Mouse (Mus musculus) liver, embryonic 14.5 days (tissue): ENCODE data around the gene Usp44. TPM values are rescaled to one million over a fixed set of nuclear protein-coding genes. Genes with fewer than 3 reads are reported as not detected.

Source experiments
- ATAC-seq: fragments of 200-750 bp; cut with Nextera tagmentation; 2 replicates; pipeline ENCODE4 v1.8.0; 2017; ENCODE audit warnings: moderate number of reproducible peaks, mild to moderate bottlenecking, moderate library complexity; ENCODE audit not compliant: insufficient read depth
- DNase-seq, 3 experiments: peaks; one replicate each; pipeline ENCODE4 v3.0.0-alpha.2; 2012 to 2013; ENCODE audit warnings: low read depth in 3 of 3, low spot score in 3 of 3
- H3K27ac ChIP-seq: fragments of 300-500 bp; sonication (generic); 2 replicates; pipeline ENCODE4 v1.5.1; 2014; ENCODE audit warnings: moderate library complexity, mild to moderate bottlenecking, control low read depth, inconsistent platforms
- H3K27me3 ChIP-seq: fragments of 300-500 bp; sonication (generic); 2 replicates; pipeline ENCODE4 v1.6.1; 2014; ENCODE audit warnings: mild to moderate bottlenecking, low read length, moderate library complexity; ENCODE audit not compliant: control insufficient read depth, insufficient read depth
- H3K36me3 ChIP-seq: fragments of 300-500 bp; sonication (generic); replicated peaks from 2 replicates; pipeline ENCODE4 v1.6.1; 2014; ENCODE audit warnings: low read depth; ENCODE audit not compliant: control insufficient read depth, insufficient read depth
- H3K4me1 ChIP-seq, 2 experiments: fragments of 200-500 bp in 1 of 2; fragments of 300-500 bp in 1 of 2; sonication (generic) in 1 of 2; replicated peaks; 2 replicates each; pipeline ENCODE4 v1.6.1; 2012 to 2014; ENCODE audit warnings: antibody characterized with exemption in 1 of 2, inconsistent platforms in 1 of 2, low read length in 1 of 2; ENCODE audit not compliant: control insufficient read depth in 2 of 2, insufficient read depth in 2 of 2
- H3K4me2 ChIP-seq: fragments of 300-500 bp; sonication (generic); 2 replicates; pipeline ENCODE4 v1.6.1; 2014; ENCODE audit warnings: low read depth, mild to moderate bottlenecking, control low read depth, moderate library complexity
- H3K4me3 ChIP-seq, 2 experiments: fragments of 200-500 bp in 1 of 2; fragments of 300-500 bp in 1 of 2; sonication (generic) in 1 of 2; 2 replicates each; pipeline ENCODE4 v1.5.1; 2012 to 2014; ENCODE audit warnings: low read depth in 2 of 2, low read length in 2 of 2, mild to moderate bottlenecking in 2 of 2, control low read depth in 1 of 2, inconsistent platforms in 1 of 2, moderate library complexity in 1 of 2; ENCODE audit not compliant: insufficient read depth in 1 of 2
- H3K9ac ChIP-seq: fragments of 300-500 bp; sonication (generic); replicated peaks from 2 replicates; pipeline ENCODE4 v1.6.1; 2014; ENCODE audit warnings: mild to moderate bottlenecking, control low read depth, moderate library complexity
- H3K9me3 ChIP-seq: fragments of 300-500 bp; sonication (generic); 2 replicates; pipeline ENCODE4 v1.6.1; 2016; ENCODE audit warnings: low read length, mixed read lengths; ENCODE audit not compliant: control insufficient read depth
- CTCF ChIP-seq: IDR thresholded peaks from 2 replicates; pipeline ENCODE4 v1.5.1; 2016; ENCODE audit warnings: antibody characterized with exemption, low read depth, control low read depth
- EP300 ChIP-seq: IDR thresholded peaks from 2 replicates; pipeline ENCODE4 v1.6.1; 2016; ENCODE audit warnings: antibody characterized with exemption, low read depth
- WGBS: fragments of 180-500 bp; shearing (Covaris S2); extraction: QIAGEN DNeasy Blood & Tissue Kit; methylation state at CpG from one replicate; pipeline ENCODE4 v1.1.7; 2014; ENCODE audit not compliant: insufficient replicate concordance; 5-methylcytosine and 5-hydroxymethylcytosine counted together
- polyA plus RNA-seq, 2 experiments: library from polyadenylated mRNA; depleted of rRNA in 1 of 2; stranded (reverse) in 1 of 2; unstranded in 1 of 2; fragments of >200 nt; fragmentation: Nextera tagmentation in 1 of 2; extraction: Ambion mirVana in 1 of 2; gene quantifications; 2 replicates each; pipeline versions ENCODE4 v1.2.1 to v1.2.3; 2012 to 2014

Gene Usp44
- polyA plus RNA-seq, 2 experiments = 1.5 TPM

DNA sequence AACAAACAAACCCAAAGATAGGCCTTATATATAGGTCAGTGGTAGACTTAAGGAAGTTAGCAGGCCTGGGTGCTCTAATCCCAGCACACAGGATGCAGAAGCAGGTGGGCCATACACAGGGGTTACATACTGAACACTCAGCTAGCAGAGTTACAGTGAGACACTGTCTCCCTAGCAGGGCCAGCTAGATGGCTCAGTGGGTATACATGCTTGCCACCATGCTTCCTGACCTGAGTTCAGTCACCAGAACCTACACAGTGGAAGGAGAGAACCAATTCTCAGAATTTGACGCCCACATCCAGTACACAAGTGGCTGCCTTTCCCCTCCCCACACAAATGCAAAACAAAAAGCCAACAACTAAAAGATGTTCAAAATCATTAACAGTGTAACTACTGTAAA is 45.4 kb downstream of the Usp44 start:
- Histone ChIP-seq H3K4me1 (no peaks in the 10 kb centered on the region; a peak in 1 of 4 replicates), H3K9ac (no peak overlapping the region), H3K9me3 (no peaks in the 10 kb centered on the region), H3K27ac (no peak overlapping the region), H3K4me2 (no peak overlapping the region), H3K36me3 (peaks cover 78% of the 10 kb centered on the region), H3K27me3 (no peaks in the 10 kb centered on the region), H3K4me3 (no peak overlapping the region)
- TF ChIP-seq EP300 (no peak), CTCF (no peak)
- ATAC-seq = no peak
- WGBS = 83% methylated on average over 1 of the region's 1 CpGs
- DNase-seq = no peak

DNA sequence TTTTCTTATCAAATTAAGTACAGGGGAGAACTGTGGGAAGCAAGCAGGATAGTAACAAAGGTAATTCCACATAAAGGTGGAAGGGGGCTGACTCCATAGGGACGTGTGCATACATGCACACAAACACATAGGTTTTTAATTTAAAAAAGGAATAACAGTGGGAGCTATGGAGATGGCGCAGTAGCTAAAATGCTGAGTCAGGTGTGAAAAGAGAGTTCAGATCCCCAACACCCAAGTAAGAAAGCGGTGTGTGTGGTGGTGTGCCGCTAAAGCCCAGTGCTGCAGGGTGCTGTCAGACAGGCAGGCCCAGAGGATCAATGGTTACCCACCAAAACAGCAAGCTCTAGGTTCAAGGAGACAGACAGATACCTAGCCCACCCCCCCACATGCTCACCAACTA is 47.4 kb downstream of the Usp44 start:
- no peak for TF ChIP-seq CTCF
- no peak for TF ChIP-seq EP300
- DNase-seq (no peak), ATAC-seq (no peak)
- Histone ChIP-seq H3K27ac (no peak overlapping the region), H3K27me3 (no peaks in the 10 kb centered on the region), H3K9ac (no peak overlapping the region), H3K36me3 (peaks cover 74% of the 10 kb centered on the region), H3K4me2 (no peak overlapping the region), H3K9me3 (no peaks in the 10 kb centered on the region), H3K4me3 (no peak overlapping the region), H3K4me1 (peaks cover 12 to 15% of the 10 kb centered on the region in 2 experiments)
- WGBS = 92% methylated on average over 4 of the region's 4 CpGs

DNA sequence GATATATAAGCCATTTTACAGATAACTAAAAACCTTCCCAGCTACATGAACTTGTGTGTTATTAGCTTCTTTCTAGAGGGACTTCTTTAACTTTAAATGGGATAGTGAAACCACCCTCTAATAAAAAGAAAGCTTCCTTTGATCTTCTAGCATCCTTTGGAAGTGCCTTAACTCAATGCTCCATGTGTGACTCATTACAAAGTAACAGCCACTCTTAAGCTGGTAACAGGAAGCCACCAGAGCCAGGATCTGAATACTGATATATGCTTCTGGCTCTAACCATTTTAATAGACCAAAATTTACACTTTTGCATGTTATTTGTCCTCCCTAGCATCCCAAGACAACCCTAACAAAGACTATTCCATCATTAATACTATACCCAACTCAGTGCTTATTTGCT is 50.6 kb downstream of the Usp44 start:
- no peaks in the 10 kb centered on the region for H3K9me3 ChIP-seq
- no peaks in the 10 kb centered on the region for H3K27me3 ChIP-seq
- TF ChIP-seq CTCF (no peak), EP300 (no peak)
- no peak overlapping the region for H3K9ac ChIP-seq
- H3K4me1 ChIP-seq = peaks cover 34% of the 10 kb centered on the region in 2 experiments
- ATAC-seq (no peak), DNase-seq (no peak)
- H3K36me3 ChIP-seq = peaks cover 80% of the 10 kb centered on the region
- no peak overlapping the region; the same call in 1 of the 2 replicates for H3K27ac ChIP-seq
- H3K4me3 ChIP-seq = no peak overlapping the region
- H3K4me2 ChIP-seq = peak overlapping the region; percentile 32; the same call in 1 of the 2 replicates

DNA sequence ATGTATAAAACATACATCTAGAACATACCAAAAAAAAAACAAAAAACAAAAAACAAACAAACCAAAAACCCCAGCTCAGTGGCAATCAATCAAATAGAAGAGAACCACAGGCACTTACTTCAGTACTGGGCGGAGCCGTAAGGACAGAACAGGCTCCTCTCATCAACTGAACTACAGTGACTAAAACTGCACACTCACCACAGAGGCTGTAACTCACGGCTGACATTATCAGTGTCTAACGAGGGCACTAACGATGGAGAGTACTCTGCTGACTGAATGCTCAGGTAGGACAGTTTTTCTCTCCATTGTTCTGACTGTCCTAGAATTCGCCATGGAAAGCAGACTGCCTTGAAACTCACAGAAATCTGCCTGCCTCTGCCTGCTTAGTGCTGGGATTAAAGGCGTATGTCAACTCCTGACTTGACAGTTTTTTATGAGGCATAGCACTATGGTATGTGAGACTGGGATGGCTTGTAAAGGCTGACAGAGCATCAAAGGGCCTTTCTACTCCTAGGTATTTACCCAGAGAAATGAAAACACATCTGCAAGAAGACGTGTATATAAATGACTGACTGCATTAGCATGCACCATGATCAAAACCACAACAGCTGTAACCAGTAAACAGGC is 51.5 kb downstream of the Usp44 start:
- whole genome bisulfite sequencing = 22% methylated on average over 8 of the region's 8 CpGs
- ATAC-seq (peak; percentile 91), DNase-seq (peak; percentile 71 to 75 (median 75))
- H3K9me3 ChIP-seq = no peaks in the 10 kb centered on the region
- H3K4me1 ChIP-seq = peaks cover 35 to 38% of the 10 kb centered on the region in 2 experiments
- peak overlapping the region; percentile 28; the same call in 1 of the 2 replicates for H3K9ac ChIP-seq
- H3K27ac ChIP-seq = peak overlapping the region; percentile 91
- H3K36me3 ChIP-seq = peaks cover 86% of the 10 kb centered on the region
- peak overlapping the region; percentile 61 for H3K4me2 ChIP-seq
- H3K4me3 ChIP-seq = peak overlapping the region in 1 of 2 experiments; percentile 35; a peak in 2 of 4 replicates
- H3K27me3 ChIP-seq = no peaks in the 10 kb centered on the region
- TF ChIP-seq CTCF (no peak), EP300 (no peak; the same call in 1 of the 2 replicates)

DNA sequence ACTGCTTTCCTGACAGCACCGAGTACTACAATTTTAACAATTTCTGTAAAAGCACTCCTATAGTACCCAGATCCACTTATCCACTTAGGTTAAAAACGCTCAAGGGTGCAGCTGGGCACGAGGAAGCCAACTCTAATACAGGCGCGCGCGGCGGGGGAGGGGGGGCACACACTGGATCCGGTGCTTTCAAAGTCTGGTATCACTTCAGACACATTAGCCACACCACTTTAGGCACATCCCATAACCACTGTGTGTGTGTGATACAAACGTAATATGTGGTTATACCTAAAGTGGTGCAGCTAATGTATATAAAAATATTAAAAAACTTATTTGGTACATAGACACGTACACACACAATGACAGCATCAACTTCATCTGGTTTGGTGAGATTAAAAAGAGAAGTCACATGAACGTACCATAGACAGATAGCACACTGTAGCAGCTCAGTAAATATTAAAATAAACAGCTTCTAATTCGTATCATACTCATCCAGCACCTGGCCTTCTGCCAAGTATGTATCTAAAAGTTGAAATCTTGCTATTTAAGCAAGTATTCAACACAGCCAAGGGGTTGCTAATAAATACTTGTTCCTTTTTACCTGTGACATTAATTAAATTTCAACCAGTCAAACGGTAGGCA is 54.6 kb downstream of the Usp44 start:
- Histone ChIP-seq H3K27me3 (no peaks in the 10 kb centered on the region; the same call in 1 of the 2 replicates), H3K4me2 (peak overlapping the region; percentile 97), H3K9ac (peak overlapping the region; percentile 0; the same call in 1 of the 2 replicates), H3K4me3 (no peak overlapping the region), H3K27ac (peak overlapping the region; percentile 49), H3K9me3 (no peaks in the 10 kb centered on the region), H3K4me1 (peaks cover 38 to 45% of the 10 kb centered on the region in 2 experiments), H3K36me3 (peaks cover 55% of the 10 kb centered on the region)
- ATAC-seq (no peak), DNase-seq (no peak)
- WGBS = 59% methylated on average over 14 of the region's 14 CpGs
- TF ChIP-seq CTCF (no peak), EP300 (peak; percentile 42; the same call in 1 of the 2 replicates)
